Mouse (Mus musculus) midbrain, embryonic 12.5 days (tissue): ENCODE results near the gene Celf5. TPM values are rescaled to one million over a fixed set of nuclear protein-coding genes. Genes with fewer than 3 reads are reported as not detected.
"Not testable (repeated sequence)": the region's sequence is repeated elsewhere in the genome, so short reads cannot be mapped to it uniquely, and the experiment has no call there.

Experiments used
- ATAC-seq: fragments of 200-750 bp; cut with Nextera tagmentation; 2 replicates; pipeline ENCODE4 v1.8.0; 2017; ENCODE audit warnings: low read depth, moderate TSS enrichment, moderate library complexity; ENCODE audit not compliant: low FRiP score
- H3K27ac ChIP-seq: fragments of 300-500 bp; sonication (generic); replicated peaks from 2 replicates; pipeline ENCODE4 v1.5.1; 2016; ENCODE audit warnings: mild to moderate bottlenecking
- H3K27me3 ChIP-seq: fragments of 300-500 bp; sonication (generic); 2 replicates; pipeline ENCODE4 v1.6.1; 2016; ENCODE audit warnings: mild to moderate bottlenecking
- H3K36me3 ChIP-seq: fragments of 300-500 bp; sonication (generic); 2 replicates; pipeline ENCODE4 v1.6.1; 2016
- H3K4me1 ChIP-seq: fragments of 300-500 bp; sonication (generic); 2 replicates; pipeline ENCODE4 v1.6.1; 2016
- H3K4me2 ChIP-seq: fragments of 300-500 bp; sonication (generic); replicated peaks from 2 replicates; pipeline ENCODE4 v1.6.1; 2016; ENCODE audit warnings: mild to moderate bottlenecking, moderate library complexity
- H3K4me3 ChIP-seq: fragments of 300-500 bp; sonication (generic); 2 replicates; pipeline ENCODE4 v1.5.1; 2016; ENCODE audit warnings: mild to moderate bottlenecking
- H3K9ac ChIP-seq: fragments of 300-500 bp; sonication (generic); replicated peaks from 2 replicates; pipeline ENCODE4 v1.6.1; 2016; ENCODE audit warnings: mild to moderate bottlenecking, moderate library complexity
- H3K9me3 ChIP-seq: fragments of 300-500 bp; sonication (generic); 2 replicates; pipeline ENCODE4 v1.6.1; 2016; ENCODE audit warnings: mild to moderate bottlenecking
- WGBS: fragments of 180-500 bp; shearing (Covaris S2); methylation state at CpG from one replicate; pipeline ENCODE4 v1.1.7; 2016; 5-methylcytosine and 5-hydroxymethylcytosine counted together
- polyA plus RNA-seq: library from polyadenylated mRNA; unstranded; fragments of >200 nt; fragmentation: Nextera tagmentation; extraction: Ambion mirVana; gene quantifications from 2 replicates; pipeline ENCODE4 v1.2.1, GENCODE M21; 2016

Celf5 gene
- polyA plus RNA-seq, 1 experiment from 2014 or later: 37.1 TPM

DNA sequence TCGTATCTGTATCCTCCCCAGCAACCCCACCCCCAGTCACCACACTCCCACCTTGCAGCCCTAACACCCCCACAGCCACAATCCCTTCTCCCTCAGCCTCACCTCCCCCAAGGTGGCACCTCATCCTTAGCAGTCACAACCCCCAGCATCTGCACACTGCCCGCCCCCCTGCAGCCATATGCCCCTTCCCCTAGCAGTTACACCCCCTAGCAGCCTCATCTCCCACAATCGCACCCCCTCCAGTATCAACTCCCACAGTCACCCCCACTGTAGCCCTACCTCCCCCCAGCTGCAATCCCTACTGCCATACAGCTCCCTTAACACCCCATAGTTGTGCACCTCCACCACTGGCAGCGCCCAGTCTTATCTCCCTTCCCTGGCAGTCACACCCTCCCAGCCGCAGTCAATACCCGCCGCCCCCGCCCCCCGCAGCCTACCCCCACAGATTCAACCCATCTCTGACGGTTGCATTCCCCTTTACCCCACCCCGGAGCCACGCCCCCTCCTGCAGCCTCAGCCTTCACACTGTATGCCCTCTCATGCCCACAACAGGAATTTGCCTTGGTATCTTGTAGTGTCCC is 25.4 kb downstream of the Celf5 start:
- peaks cover 96% of the 10 kb centered on the region for H3K27me3 ChIP-seq
- 0 out of 2 replicates have a peak, but pooled peaks cover 4% of the 10 kb centered on the region for H3K4me1 ChIP-seq
- H3K4me2 ChIP-seq: no peak overlapping the region
- no peak overlapping the region for H3K9ac ChIP-seq
- H3K27ac ChIP-seq: no peak overlapping the region
- WGBS: 56% methylated on average over 12 of the region's 12 CpGs
- no peaks in the 10 kb centered on the region for H3K9me3 ChIP-seq
- H3K36me3 ChIP-seq: 0 out of 2 replicates have a peak, but pooled peaks cover 3% of the 10 kb centered on the region
- ATAC-seq: no peak
- H3K4me3 ChIP-seq: no peak overlapping the region

DNA sequence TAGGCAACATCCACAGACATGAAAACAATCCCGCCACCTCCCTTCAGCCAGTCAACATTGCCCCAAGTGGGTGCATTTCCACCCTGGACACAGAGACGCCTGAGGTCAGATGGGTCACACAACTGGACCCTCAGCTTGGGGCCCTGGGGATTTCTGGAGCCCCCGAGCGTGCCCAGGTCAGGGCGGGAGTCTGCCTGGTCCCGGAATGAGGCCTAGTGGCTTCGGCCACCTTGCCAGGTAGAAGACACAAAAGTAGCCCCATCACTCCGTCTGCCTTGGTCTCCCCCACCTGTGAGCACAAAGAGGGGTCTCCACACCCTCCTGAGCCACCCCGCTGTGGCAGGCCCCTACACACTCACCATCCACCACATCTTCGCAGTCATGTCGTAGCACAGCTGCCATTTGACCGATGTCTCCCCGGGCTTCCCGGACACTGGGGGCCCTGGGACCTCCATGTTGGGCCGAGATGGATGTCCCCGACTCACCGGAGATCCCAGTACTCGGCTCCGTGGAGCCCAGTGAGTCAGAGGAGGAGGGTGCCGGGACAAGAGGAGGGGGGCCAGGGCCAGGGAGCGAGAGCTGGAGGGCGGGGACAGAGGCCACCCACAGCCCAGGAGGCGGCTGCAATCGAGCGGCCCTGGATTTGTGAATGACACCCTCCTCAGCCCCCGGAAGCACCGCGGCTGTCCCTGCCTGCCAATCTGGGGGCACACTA is 27.2 kb downstream of the Celf5 start, which contains the start of gene Nfic:
Gene Nfic, minus strand, starts transcription at position 455 of the 715 bp plus-strand sequence.
- H3K4me2 ChIP-seq: no peak within 1 kb of the TSS
- H3K27me3 ChIP-seq: peaks cover 95% of the 10 kb centered on the region
- 0 out of 2 replicates have a peak, but pooled peaks cover 2% of the 10 kb centered on the region for H3K4me1 ChIP-seq
- no peak for ATAC-seq
- no peak within 1 kb of the TSS for H3K27ac ChIP-seq
- 69% methylated on average over 28 of the region's 28 CpGs for WGBS
- no peak within 1 kb of the TSS for H3K4me3 ChIP-seq
- no peak within 1 kb of the TSS for H3K9ac ChIP-seq
- H3K9me3 ChIP-seq: no peaks in the 10 kb centered on the region
- no peaks in the 10 kb centered on the region for H3K36me3 ChIP-seq

DNA sequence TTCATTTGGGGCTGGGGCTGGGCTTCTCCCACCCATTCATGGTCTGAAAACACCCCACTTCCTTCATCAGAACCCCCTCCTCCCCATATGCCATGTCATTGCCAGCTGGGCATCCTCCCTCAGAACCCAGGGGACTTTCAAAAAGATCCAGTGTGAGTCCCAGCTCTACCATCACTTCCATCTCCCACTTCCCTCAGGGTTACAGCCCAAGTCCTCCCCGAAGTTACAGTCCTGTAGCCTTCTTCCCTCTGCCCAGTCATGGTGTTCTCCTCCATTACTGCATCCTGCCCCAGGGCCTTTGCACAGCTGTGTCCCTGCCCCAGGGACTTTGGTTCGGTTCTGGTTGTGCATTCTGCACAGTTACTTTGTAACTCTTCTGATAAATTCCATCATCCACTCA is 28.4 kb downstream of the Celf5 start:
- no peaks in the 10 kb centered on the region for H3K9me3 ChIP-seq
- no peak overlapping the region for H3K27ac ChIP-seq
- no peaks in the 10 kb centered on the region for H3K36me3 ChIP-seq
- no peak overlapping the region for H3K9ac ChIP-seq
- H3K4me2 ChIP-seq: no peak overlapping the region
- no peak overlapping the region for H3K4me3 ChIP-seq
- no peaks in the 10 kb centered on the region for H3K4me1 ChIP-seq
- whole genome bisulfite sequencing: 82% methylated on average over 2 of the region's 2 CpGs
- ATAC-seq: no peak
- H3K27me3 ChIP-seq: peaks cover 85% of the 10 kb centered on the region

DNA sequence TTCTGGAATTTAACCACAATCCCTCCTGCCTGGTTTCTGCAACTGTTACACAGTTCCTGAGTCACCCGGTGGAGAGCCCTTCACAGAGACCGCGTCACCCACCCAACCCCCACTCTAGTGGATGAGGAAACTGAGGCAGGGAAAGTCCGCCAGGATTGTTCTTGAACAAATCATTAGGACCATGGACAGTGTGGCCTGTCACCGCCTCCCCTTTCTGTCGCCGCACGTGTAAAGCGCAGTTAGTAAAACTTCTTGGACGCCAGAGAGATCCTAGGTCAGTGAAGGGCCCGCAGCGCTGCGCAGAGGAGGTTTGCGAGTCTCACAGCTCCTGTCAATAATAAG is 29.6 kb downstream of the Celf5 start:
- Histone ChIP-seq H3K27ac (no peak overlapping the region), H3K9ac (no peak overlapping the region), H3K4me2 (no peak overlapping the region), H3K27me3 (peaks cover 75% of the 10 kb centered on the region), H3K4me3 (no peak overlapping the region), H3K4me1 (no peaks in the 10 kb centered on the region), H3K36me3 (no peaks in the 10 kb centered on the region), H3K9me3 (no peaks in the 10 kb centered on the region)
- ATAC-seq: no peak
- WGBS: 3% methylated on average over 14 of the region's 14 CpGs

DNA sequence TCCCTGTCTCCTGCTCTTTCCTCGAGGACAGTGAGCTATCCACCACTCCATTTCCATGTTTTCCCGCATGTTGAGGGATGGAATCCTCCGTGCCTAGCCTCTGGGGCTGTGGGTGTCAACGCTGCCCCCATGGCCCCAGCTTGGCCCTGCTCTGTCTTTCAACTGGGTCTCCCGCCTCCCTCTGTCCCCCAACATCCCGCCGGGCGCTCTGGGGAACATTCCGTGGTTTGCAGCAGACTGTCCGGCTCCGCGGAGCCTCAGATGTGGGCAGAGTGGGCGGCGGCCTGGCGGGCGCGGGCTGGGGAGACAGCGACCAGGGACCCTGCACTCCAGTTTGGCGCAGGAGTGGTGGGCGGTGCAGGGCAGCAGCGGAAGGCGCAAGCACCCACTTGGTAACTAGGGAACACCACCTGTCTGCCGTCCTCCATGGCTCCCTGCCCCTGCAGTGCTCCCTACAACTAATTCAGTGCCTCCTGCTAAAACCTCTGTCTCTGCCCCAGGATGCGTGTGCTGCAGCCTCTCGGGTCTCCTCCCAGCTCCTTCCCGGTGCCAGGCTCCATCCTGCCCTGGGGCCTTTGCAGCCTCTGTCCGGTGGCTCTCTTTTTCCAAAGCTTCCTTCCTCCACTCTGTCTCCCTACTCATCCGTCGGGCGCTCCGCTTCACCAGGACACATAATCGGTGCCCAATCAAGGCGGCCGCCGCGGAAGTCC is 30.1 kb downstream of the Celf5 start:
- H3K4me3 ChIP-seq: no peak overlapping the region
- H3K27me3 ChIP-seq: peaks cover 70% of the 10 kb centered on the region
- H3K9me3 ChIP-seq: no peaks in the 10 kb centered on the region
- no peaks in the 10 kb centered on the region for H3K4me1 ChIP-seq
- WGBS: 12% methylated on average over 36 of the region's 36 CpGs
- no peaks in the 10 kb centered on the region for H3K36me3 ChIP-seq
- no peak overlapping the region for H3K27ac ChIP-seq
- no peak for ATAC-seq
- no peak overlapping the region; the same call in 1 of the 2 replicates for H3K9ac ChIP-seq
- H3K4me2 ChIP-seq: no peak overlapping the region

DNA sequence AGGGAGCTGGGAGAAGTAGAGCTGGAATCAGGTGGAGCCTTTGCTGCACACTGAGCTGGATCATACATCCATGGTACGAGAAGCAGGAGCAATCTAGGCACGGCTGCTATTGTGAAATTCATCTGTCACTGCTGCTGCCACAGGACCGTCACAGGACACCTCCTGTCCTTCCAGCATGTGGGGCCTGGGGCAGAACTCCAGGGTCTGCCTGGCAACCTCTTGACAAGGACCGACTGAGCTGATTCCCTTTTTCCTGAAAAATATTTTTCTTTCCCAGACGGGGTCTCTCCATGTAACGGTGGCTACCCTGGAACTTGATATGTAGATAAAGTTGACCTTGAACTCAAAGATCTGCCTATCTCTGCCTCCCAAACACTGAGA is 31.2 kb downstream of the Celf5 start:
- no peak overlapping the region for H3K4me2 ChIP-seq
- H3K4me3 ChIP-seq: no peak overlapping the region
- peaks cover 64% of the 10 kb centered on the region for H3K27me3 ChIP-seq
- H3K4me1 ChIP-seq: no peaks in the 10 kb centered on the region
- no peaks in the 10 kb centered on the region for H3K9me3 ChIP-seq
- H3K36me3 ChIP-seq: no peaks in the 10 kb centered on the region
- no peak for ATAC-seq
- 77% methylated on average over 6 of the region's 6 CpGs for WGBS
- no peak overlapping the region for H3K9ac ChIP-seq
- H3K27ac ChIP-seq: no peak overlapping the region

DNA sequence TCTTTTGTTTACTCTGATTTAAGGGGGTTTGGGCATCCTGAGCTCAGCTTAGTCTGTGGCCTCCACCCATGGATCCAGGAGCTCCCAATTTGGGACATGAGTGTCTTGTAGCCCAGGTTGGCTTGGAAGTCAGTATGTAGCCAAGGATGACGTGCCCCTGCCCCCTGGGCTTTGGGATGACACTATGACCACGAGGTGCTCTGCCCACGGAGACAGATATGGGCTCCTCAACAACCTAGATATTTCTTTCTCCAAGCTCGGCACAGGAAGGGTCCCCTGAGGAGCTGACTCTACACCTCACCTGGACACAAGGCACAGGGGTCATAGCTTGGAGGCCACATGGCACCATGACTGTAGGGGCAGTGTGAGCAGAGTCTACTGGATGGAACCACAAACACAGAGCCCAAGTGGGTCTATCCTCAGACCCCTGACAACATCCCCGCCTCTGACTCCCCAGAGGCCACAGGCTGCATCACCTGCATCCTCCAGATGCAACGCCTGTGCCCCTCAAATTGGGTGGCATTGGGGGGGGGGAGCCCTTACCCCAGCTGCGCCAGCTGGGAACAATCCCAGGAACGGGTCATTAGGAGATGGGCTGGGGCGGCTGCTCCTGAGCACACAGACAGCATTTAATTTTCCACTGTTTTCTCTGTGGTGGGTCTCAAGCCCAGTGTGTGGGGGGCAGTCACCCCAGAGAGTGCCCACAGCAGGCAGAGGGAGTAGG is 31.7 kb downstream of the Celf5 start:
- H3K4me3 ChIP-seq: no peak overlapping the region
- peaks cover 62% of the 10 kb centered on the region for H3K27me3 ChIP-seq

DNA sequence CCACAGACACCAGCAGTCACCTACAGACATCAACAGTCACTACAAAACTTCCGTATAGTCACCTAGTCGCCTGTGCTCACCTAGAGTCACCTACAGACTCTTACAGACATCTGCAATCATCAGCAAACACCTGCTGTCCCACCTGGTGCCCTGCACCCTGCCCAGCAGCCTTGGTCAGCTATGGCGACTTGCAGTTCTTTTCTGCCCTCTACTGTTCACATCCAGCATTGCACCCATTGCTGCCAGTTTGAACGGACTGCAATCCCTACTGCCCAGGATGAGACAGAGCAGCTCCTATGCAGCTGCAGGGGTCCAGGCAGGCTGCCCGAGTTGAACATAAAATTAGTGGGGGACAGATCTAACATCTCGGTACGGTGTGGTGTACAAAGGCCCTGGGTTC is 32.4 kb downstream of the Celf5 start:
- Histone ChIP-seq H3K4me1 (no peaks in the 10 kb centered on the region), H3K9ac (no peak overlapping the region), H3K4me2 (no peak overlapping the region), H3K27ac (no peak overlapping the region), H3K27me3 (peaks cover 59% of the 10 kb centered on the region), H3K4me3 (no peak overlapping the region), H3K9me3 (no peaks in the 10 kb centered on the region), H3K36me3 (no peaks in the 10 kb centered on the region)
- peak; percentile 47 for ATAC-seq
- WGBS: 2% methylated on average over 7 of the region's 7 CpGs

More for the DNA sequence above, 31.7 kb downstream of the Celf5 start:
- 0 out of 2 replicates have a peak, but pooled peaks have one; percentile 38 for ATAC-seq
- H3K36me3 ChIP-seq: no peaks in the 10 kb centered on the region
- no peaks in the 10 kb centered on the region for H3K9me3 ChIP-seq
- H3K4me2 ChIP-seq: no peak overlapping the region
- H3K4me1 ChIP-seq: no peaks in the 10 kb centered on the region
- 68% methylated on average over 9 of the region's 9 CpGs for WGBS
- H3K9ac ChIP-seq: no peak overlapping the region
- H3K27ac ChIP-seq: no peak overlapping the region

DNA sequence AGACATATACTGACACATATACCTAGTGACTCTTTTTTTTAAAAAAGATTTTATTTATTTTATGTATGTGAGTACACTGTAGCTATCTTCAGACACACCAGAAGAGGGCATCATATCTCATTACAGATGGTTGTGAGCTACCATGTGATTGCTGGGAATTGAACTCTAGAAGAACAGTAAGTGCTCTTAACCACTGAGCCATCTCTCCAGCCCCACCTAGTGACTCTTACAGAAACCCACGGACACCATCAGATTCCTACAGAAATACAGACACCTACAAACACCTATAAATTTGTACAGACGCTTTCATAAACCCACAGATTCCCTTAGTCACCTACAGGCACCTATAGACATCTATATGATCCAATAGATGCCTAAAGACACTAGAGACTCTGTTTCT is 37.0 kb downstream of the Celf5 start:
- H3K27ac ChIP-seq, H3K4me3 ChIP-seq, H3K9me3 ChIP-seq, ATAC-seq, H3K36me3 ChIP-seq, H3K4me2 ChIP-seq, H3K9ac ChIP-seq, H3K4me1 ChIP-seq: not testable (repeated sequence)
- H3K27me3 ChIP-seq: peaks cover 13% of the 10 kb centered on the region
- WGBS: 41% methylated on average over 2 of the region's 2 CpGs

DNA sequence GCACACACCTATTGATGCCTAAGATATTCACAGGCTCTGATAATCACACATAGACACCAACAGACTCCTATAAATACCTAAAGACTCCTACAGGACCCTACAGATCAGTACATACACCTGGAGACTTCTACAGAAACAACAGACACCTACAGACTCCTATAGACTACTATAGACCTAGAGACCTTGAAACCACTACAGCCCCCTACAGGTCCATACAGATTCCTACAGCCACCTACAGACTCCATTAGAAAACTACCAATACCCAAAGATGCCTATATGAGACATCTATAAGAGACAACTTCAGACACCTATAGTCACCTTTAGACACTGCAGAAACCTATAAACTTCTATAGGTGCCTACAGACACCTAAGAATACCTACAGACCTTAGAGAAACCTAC is 41.5 kb downstream of the Celf5 start:
- no peaks in the 10 kb centered on the region for H3K36me3 ChIP-seq
- no peak overlapping the region for H3K27ac ChIP-seq
- no peak overlapping the region for H3K4me3 ChIP-seq
- H3K4me1 ChIP-seq: no peaks in the 10 kb centered on the region
- no peak for ATAC-seq
- no peak overlapping the region for H3K4me2 ChIP-seq
- H3K27me3 ChIP-seq: 0 out of 2 replicates have a peak, but pooled peaks cover 5% of the 10 kb centered on the region
- H3K9ac ChIP-seq: no peak overlapping the region
- H3K9me3 ChIP-seq: no peaks in the 10 kb centered on the region

DNA sequence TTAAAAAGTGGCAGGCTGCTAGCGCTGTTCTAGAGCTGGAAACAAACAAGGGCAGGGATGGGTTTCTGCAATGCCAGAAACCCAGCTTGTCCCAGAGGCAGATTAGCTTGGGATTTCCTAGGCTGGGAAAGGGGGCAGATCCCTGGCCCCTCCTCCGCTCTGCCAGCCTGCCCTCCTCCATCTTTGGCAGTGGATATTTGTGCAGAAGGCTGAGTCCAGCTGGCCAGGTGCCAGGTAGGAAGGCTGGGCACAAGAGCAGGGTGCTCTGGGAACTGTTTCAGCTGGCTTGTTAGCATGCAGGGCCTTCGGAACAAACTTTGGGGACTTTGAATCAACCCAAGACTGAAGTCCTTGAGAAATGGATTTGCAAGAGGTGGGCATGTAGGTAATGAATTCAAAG is 47.1 kb downstream of the Celf5 start:
- H3K9ac ChIP-seq: no peak overlapping the region; the same call in 1 of the 2 replicates
- no peak for ATAC-seq
- H3K27ac ChIP-seq: no peak overlapping the region
- H3K4me1 ChIP-seq: peaks cover 23% of the 10 kb centered on the region
- no peak overlapping the region for H3K4me2 ChIP-seq
- H3K4me3 ChIP-seq: no peak overlapping the region
- H3K9me3 ChIP-seq: no peaks in the 10 kb centered on the region
- peaks cover 37% of the 10 kb centered on the region for H3K27me3 ChIP-seq
- no peaks in the 10 kb centered on the region for H3K36me3 ChIP-seq
- WGBS: 81% methylated on average over 3 of the region's 3 CpGs
